Mouse (Mus musculus): ENCODE data around the gene Oma1. TPM values are rescaled to one million over a fixed set of nuclear protein-coding genes. Genes with fewer than 3 reads are reported as not detected.

Oma1 gene
- polyA plus RNA-seq (2015; fragmentation: Nextera tagmentation; extraction: Ambion mirVana), result 9.3 and 10.9 TPM in 2 replicates

DNA sequence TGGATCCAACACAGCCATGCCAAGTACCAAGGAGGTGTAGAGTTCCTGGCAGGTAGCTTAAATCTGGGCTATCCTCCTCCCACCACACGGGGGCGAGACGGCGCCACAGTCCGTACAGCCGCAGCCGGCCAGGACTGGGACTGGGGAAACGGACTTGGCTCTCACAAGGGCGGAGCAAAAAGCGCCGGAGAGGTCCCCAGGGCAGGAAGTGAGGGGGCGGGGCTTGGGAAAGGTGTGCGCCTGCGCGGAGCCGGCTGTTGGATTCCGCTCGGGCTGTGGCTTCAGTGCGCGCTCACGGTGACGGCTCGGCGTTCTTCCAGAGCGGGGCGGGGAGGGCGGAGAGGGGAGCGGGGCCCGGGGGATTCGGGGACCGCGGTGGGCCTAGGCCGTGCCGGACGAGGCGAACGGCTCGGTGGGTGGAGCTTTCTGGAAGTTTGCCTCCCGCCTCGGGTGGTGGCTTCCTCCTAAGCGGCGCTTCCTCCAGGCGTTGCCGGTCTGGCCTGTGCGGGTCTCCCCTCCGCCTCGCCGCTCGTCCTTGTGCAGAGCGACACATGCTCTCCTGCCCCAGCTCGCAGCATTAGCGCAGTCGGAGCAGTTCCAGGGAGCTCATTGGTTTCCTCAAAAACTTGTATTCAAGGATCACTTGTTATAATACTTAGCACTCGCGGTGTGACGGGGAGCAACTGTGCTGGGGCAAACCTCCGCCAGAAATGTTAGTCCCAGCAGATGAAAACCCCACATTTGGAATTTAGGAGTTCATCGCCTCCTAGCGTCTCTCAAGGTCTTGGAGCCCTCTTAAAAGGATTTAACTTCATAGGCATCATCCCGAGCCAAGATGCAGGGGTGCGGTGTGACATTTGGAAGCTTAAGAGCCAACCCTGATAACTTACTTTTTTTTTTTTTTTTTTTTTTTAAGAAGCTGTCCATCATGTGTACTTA is at the start of gene Oma1:
Gene Oma1 (plus strand): TSS at position 226 of the 939 bp plus-strand sequence.
- under 1% methylated on average over 33 of the region's 61 CpGs for WGBS
- H3K9me3 ChIP-seq (ENCODE audit: control insufficient read depth, low read length), result no peaks in the 10 kb centered on the region

DNA sequence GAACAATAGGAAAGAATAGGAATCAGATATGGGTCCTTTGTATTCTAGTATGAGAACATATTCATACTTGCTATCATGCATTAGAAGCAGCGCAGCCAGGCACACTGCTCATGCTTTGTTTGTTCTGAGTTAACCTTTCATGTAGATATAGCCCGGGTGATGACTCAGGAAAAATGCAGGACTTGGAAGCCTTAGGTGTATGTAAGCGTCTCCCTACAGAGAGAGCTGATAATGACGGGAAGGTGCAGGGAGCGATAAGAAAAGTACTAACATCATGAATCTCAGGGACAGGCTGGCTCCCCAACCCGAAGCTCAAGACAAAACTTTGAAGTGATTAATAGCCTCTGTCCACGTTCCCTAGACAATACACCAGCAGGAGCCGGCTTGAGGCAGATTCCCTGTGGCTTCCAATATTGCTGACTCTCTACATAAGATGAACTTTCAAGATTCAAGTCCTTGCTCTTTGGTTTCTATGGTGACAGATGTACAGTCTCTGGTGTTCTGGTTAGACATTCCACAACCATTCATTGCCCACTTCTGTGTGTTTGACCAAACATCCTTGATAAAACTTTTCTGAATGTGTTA is 49.7 kb upstream of the Oma1 start:
- 27% methylated on average over 8 of the region's 8 CpGs for WGBS
- no peaks in the 10 kb centered on the region for H3K27me3 ChIP-seq (replicated peaks; ENCODE audit: control insufficient read depth, insufficient read depth, low read length)
- no peaks in the 10 kb centered on the region for H3K36me3 ChIP-seq (ENCODE audit: control insufficient read depth, insufficient read depth, low read length)
- H3K4me3 ChIP-seq (ENCODE audit: low read length), result no peak overlapping the region
- no peaks in the 10 kb centered on the region; the same call in 1 of the 2 replicates for H3K4me1 ChIP-seq (ENCODE audit: control insufficient read depth, insufficient read depth, low read depth, low read length)
- H3K9me3 ChIP-seq (ENCODE audit: control insufficient read depth, low read length), result no peaks in the 10 kb centered on the region
- peak; percentile 50; the same call in 1 of the 2 replicates for ATAC-seq
- H3K4me2 ChIP-seq (ENCODE audit: low read length), result no peak overlapping the region
- no peak overlapping the region for H3K27ac ChIP-seq (ENCODE audit: low read depth, low read length)
- no peak overlapping the region for H3K9ac ChIP-seq (ENCODE audit: low read depth, low read length)

More for the DNA sequence above, at the start of gene Oma1:
- H3K4me2 ChIP-seq (ENCODE audit: low read length), result peak within 1 kb of the TSS; percentile 59
- H3K9ac ChIP-seq (ENCODE audit: low read depth, low read length), result peak within 1 kb of the TSS; percentile 87
- peak within 1 kb of the TSS; percentile 97 for H3K27ac ChIP-seq (ENCODE audit: low read depth, low read length)
- no peaks in the 10 kb centered on the region for H3K27me3 ChIP-seq (replicated peaks; ENCODE audit: control insufficient read depth, insufficient read depth, low read length)
- peaks cover 8% of the 10 kb centered on the region; the same call in 1 of the 2 replicates for H3K4me1 ChIP-seq (ENCODE audit: control insufficient read depth, insufficient read depth, low read depth, low read length)
- no peaks in the 10 kb centered on the region for H3K36me3 ChIP-seq (ENCODE audit: control insufficient read depth, insufficient read depth, low read length)
- ATAC-seq, result peak; percentile 99
- peak within 1 kb of the TSS; percentile 78 for H3K4me3 ChIP-seq (ENCODE audit: low read length)

DNA sequence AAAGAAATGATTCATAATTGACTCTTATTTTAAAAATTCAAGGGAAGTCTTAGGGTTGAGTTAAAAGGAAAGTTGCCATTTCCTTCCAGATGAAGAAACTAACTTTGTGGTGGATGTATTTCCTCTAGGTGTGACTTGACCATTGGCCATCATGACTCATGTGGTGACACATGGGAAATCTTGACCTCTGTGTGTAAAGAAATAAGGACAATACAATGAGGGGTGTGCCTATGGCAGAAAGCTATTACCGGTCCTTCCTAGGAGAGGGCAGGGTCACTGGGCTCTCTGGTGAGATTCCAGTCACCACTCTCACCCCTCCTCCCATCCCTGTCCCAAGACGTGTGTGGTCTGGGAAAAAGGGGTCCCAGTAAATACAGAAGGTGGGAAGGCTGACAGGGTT is 48.4 kb upstream of the Oma1 start:
- Histone ChIP-seq H3K9me3 (ENCODE audit: control insufficient read depth, low read length) (no peaks in the 10 kb centered on the region), H3K4me2 (ENCODE audit: low read length) (no peak overlapping the region), H3K9ac (ENCODE audit: low read depth, low read length) (no peak overlapping the region), H3K27me3 (replicated peaks; ENCODE audit: control insufficient read depth, insufficient read depth, low read length) (no peaks in the 10 kb centered on the region), H3K36me3 (ENCODE audit: control insufficient read depth, insufficient read depth, low read length) (no peaks in the 10 kb centered on the region), H3K4me1 (ENCODE audit: control insufficient read depth, insufficient read depth, low read depth, low read length) (no peaks in the 10 kb centered on the region; the same call in 1 of the 2 replicates), H3K4me3 (ENCODE audit: low read length) (no peak overlapping the region), H3K27ac (ENCODE audit: low read depth, low read length) (no peak overlapping the region)
- WGBS, result 36% methylated on average over 2 of the region's 2 CpGs
- no peak for ATAC-seq

DNA sequence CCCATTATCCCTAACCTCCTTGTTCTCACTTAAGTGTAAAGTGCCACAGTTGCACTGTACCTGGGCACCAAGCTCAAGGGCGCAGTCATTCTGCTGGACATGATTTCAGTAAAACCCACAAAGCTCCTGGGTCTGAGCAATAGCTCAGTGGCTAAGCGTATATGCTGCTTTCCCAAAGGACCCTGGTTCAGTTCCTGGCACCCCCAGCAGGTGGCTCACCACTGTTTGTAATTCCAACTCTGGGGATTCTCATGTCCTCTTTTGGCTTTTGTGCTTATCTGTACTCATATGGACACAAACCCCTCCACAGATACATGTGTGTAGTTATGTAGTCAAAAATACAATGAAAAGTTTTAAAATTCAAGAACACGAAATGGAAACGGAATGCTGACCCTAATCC is 44.3 kb upstream of the Oma1 start:
- Histone ChIP-seq H3K4me3 (ENCODE audit: low read length) (no peak overlapping the region), H3K27me3 (replicated peaks; ENCODE audit: control insufficient read depth, insufficient read depth, low read length) (no peaks in the 10 kb centered on the region), H3K4me1 (ENCODE audit: control insufficient read depth, insufficient read depth, low read depth, low read length) (no peaks in the 10 kb centered on the region), H3K9ac (ENCODE audit: low read depth, low read length) (no peak overlapping the region), H3K4me2 (ENCODE audit: low read length) (no peak overlapping the region), H3K36me3 (ENCODE audit: control insufficient read depth, insufficient read depth, low read length) (no peaks in the 10 kb centered on the region), H3K9me3 (ENCODE audit: control insufficient read depth, low read length) (no peaks in the 10 kb centered on the region), H3K27ac (ENCODE audit: low read depth, low read length) (no peak overlapping the region)
- no peak for ATAC-seq
- WGBS, result 89% methylated on average over 4 of the region's 4 CpGs

DNA sequence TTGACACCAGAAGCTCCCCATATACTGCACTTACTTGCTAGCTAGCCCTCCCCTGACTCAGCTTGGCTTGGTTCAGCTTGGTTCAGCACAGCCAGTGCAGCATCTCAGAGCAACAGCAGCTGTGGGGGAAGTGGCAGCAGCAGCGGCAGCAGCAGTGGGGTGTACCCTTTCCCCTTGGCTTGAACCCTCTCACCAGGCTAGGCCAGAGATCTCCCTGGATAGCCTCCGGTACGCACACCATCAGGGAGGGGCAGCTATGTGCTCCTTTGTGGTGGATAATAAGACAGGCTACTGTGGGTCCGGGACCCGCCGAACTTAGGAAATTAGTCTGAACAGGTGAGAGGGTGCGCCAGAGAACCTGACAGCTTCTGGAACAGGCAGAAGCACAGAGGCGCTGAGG is 40.6 kb upstream of the Oma1 start:
- no peak overlapping the region for H3K4me3 ChIP-seq (ENCODE audit: low read length)
- no peak overlapping the region for H3K27ac ChIP-seq (ENCODE audit: low read depth, low read length)
- ATAC-seq, result no peak
- H3K4me1 ChIP-seq (ENCODE audit: control insufficient read depth, insufficient read depth, low read depth, low read length), result no peaks in the 10 kb centered on the region
- H3K36me3 ChIP-seq (ENCODE audit: control insufficient read depth, insufficient read depth, low read length), result no peaks in the 10 kb centered on the region
- H3K9ac ChIP-seq (ENCODE audit: low read depth, low read length), result no peak overlapping the region
- H3K4me2 ChIP-seq (ENCODE audit: low read length), result no peak overlapping the region
- H3K27me3 ChIP-seq (replicated peaks; ENCODE audit: control insufficient read depth, insufficient read depth, low read length), result no peaks in the 10 kb centered on the region
- no peaks in the 10 kb centered on the region for H3K9me3 ChIP-seq (ENCODE audit: control insufficient read depth, low read length)
- 86% methylated on average over 7 of the region's 8 CpGs for WGBS

DNA sequence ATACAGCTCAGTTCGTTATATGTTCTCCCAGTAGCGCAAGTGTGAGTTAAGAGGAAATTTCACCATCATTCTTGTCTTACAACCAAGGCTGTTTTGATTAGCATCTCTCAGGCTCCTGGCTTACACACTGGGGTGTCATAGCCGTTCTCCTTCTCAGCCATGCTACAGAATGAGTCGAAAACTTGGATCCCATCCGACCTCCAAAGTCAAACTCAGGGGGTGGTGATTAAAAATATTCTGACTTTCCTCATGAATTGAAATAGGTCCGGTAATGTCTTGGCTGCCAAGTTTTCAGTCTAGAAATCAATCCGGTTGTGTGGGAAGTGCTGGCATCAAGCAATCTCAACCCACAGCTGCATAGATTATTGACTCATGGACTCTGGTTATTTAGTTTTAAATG is 25.3 kb upstream of the Oma1 start:
- Histone ChIP-seq H3K4me2 (ENCODE audit: low read length) (no peak overlapping the region), H3K4me1 (ENCODE audit: control insufficient read depth, insufficient read depth, low read depth, low read length) (no peaks in the 10 kb centered on the region), H3K4me3 (ENCODE audit: low read length) (no peak overlapping the region), H3K9me3 (ENCODE audit: control insufficient read depth, low read length) (no peaks in the 10 kb centered on the region), H3K9ac (ENCODE audit: low read depth, low read length) (no peak overlapping the region), H3K27ac (ENCODE audit: low read depth, low read length) (no peak overlapping the region), H3K27me3 (replicated peaks; ENCODE audit: control insufficient read depth, insufficient read depth, low read length) (no peaks in the 10 kb centered on the region), H3K36me3 (ENCODE audit: control insufficient read depth, insufficient read depth, low read length) (no peaks in the 10 kb centered on the region)
- ATAC-seq, result no peak
- 81% methylated on average over 7 of the region's 7 CpGs for WGBS

DNA sequence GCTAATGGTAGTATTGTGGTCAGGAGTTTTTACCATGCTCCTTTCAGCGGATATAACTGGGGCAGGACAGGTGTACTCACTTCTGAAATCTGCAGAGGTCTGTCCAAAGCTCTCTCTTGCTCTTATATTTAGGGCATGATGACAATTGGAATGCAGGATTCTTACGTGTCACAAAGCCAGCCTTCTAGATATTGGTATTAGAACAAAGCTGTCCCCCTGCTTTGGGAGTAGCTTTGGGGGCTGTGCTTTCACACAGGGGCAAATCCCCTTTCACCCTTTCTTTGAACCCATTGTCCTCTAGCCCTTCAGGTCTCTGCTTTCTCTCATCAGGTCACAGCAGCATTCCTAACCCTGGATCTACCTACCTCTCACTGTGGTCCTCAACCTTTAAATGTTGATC is 22.8 kb upstream of the Oma1 start, which contains the start of gene 4921539E11Rik:
Gene 4921539E11Rik (minus strand): TSS at position 101 of the 400 bp plus-strand sequence.
- Histone ChIP-seq H3K27me3 (replicated peaks; ENCODE audit: control insufficient read depth, insufficient read depth, low read length) (no peaks in the 10 kb centered on the region), H3K9me3 (ENCODE audit: control insufficient read depth, low read length) (no peaks in the 10 kb centered on the region), H3K27ac (ENCODE audit: low read depth, low read length) (no peak within 1 kb of the TSS), H3K36me3 (ENCODE audit: control insufficient read depth, insufficient read depth, low read length) (no peaks in the 10 kb centered on the region), H3K4me1 (ENCODE audit: control insufficient read depth, insufficient read depth, low read depth, low read length) (no peaks in the 10 kb centered on the region), H3K4me2 (ENCODE audit: low read length) (no peak within 1 kb of the TSS), H3K9ac (ENCODE audit: low read depth, low read length) (no peak within 1 kb of the TSS), H3K4me3 (ENCODE audit: low read length) (no peak within 1 kb of the TSS)
- no peak for ATAC-seq
- 74% methylated on average over 2 of the region's 2 CpGs for WGBS

DNA sequence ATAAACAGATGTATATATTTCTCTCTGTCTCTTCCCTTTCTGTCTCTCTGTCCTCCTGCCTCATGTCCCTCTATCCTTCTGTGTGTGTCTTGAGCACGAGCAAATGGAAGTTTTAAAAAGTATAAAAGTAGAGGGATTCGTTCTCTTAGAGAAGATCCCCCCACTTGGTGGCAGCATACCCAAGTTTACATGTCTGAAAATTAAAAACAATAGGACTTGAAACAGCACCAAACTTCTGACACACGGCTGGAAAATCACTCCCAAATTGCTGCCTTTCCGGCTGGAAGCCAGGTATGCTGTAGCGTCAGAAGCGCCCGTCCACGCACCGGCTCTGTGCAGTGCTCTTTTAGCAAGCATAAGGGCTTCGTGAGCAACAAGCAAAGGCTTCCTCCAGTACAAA is 14.3 kb upstream of the Oma1 start:
- no peaks in the 10 kb centered on the region for H3K9me3 ChIP-seq (ENCODE audit: control insufficient read depth, low read length)
- no peaks in the 10 kb centered on the region for H3K36me3 ChIP-seq (ENCODE audit: control insufficient read depth, insufficient read depth, low read length)
- no peak overlapping the region for H3K27ac ChIP-seq (ENCODE audit: low read depth, low read length)
- H3K27me3 ChIP-seq (replicated peaks; ENCODE audit: control insufficient read depth, insufficient read depth, low read length), result no peaks in the 10 kb centered on the region
- H3K4me3 ChIP-seq (ENCODE audit: low read length), result no peak overlapping the region
- H3K4me1 ChIP-seq (ENCODE audit: control insufficient read depth, insufficient read depth, low read depth, low read length), result no peaks in the 10 kb centered on the region
- no peak overlapping the region for H3K4me2 ChIP-seq (ENCODE audit: low read length)
- no peak for ATAC-seq
- 68% methylated on average over 10 of the region's 10 CpGs for WGBS
- no peak overlapping the region for H3K9ac ChIP-seq (ENCODE audit: low read depth, low read length)

DNA sequence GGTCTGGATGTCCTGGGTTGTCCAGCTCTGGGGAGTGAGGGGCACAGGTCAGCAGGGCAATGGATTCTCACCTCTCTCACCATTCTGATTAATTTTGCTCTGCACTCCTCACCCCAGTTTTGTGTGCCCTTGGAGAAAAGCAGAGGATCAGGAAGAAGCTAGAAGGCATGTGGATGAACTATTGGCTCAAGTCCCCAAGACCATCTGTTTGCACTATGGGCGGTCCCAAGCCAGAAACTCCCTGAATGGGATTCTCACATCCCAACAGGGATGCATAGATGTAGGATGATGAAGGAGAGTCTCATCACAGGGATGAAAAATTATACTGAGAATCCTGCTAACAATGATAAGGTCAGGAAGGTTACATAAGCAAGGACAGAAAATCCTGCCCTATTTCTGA is 9.8 kb upstream of the Oma1 start:
- H3K4me3 ChIP-seq (ENCODE audit: low read length), result no peak overlapping the region
- H3K9me3 ChIP-seq (ENCODE audit: control insufficient read depth, low read length), result no peaks in the 10 kb centered on the region
- H3K36me3 ChIP-seq (ENCODE audit: control insufficient read depth, insufficient read depth, low read length), result no peaks in the 10 kb centered on the region
- no peak overlapping the region for H3K9ac ChIP-seq (ENCODE audit: low read depth, low read length)
- no peaks in the 10 kb centered on the region for H3K27me3 ChIP-seq (replicated peaks; ENCODE audit: control insufficient read depth, insufficient read depth, low read length)
- H3K4me2 ChIP-seq (ENCODE audit: low read length), result no peak overlapping the region
- no peak for ATAC-seq
- WGBS, result 85% methylated on average over 1 of the region's 1 CpGs
- no peak overlapping the region for H3K27ac ChIP-seq (ENCODE audit: low read depth, low read length)
- H3K4me1 ChIP-seq (ENCODE audit: control insufficient read depth, insufficient read depth, low read depth, low read length), result no peaks in the 10 kb centered on the region

All from hindbrain, embryonic 16.5 days (tissue).